13 mouse cellular contexts compared by ENCODE assay signal in the genomic region with DNA sequence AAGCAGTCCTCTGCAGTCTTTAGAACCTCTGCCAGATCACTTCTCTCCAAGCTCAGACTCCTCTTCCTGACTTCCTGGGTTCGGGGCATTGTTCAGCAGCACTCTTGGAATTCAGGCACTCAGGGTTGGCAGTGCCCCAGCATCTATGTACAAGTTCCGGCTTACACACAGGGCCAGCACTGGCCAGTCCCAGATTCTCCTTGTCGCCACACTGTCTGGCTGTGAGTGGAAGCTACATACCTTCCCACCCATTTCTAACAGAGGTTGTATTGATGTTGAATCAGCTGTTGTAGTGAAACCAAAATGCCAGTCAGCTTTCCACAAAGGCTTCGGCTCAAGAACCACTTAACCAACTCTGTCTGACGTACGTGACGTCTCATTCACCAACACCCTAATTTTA.
DNase-seq lines count a peak whose midpoint lies in the region; ATAC-seq lines count a peak whose summit lies in the region.
"Had no signal": no experiment of that assay in that cellular context is flagged by ENCODE, and none has a peak within 500 bp of the region (broad histone marks: within the 10 kb centered on the region; RNA-seq: fewer than 3 reads in every experiment).

No protein-coding gene starts in this region.

- no peak for ATAC-seq in limb, embryonic 11.5 days (ENCODE audit: insufficient number of reproducible peaks, low FRiP score, low TSS enrichment, low read depth)
- ATAC-seq: inflammation-experienced regulatory T-cells, adult 6 months had no signal

- DNase-seq in limb, embryonic 11.5 days (ENCODE audit: low spot score) = peak; percentile 15
- no peak for DNase-seq in limb, embryonic 10.5 days (ENCODE audit: low spot score)
- DNase-seq in heart, embryonic 10.5 days (ENCODE audit: low spot score) = peak; percentile 76
- peak; percentile 16 to 28 for DNase-seq in heart, postnatal 14 days
- peak; percentile 31 for DNase-seq in lung, postnatal 36 days
- DNase-seq in gastrocnemius, postnatal 10 days = no peak
- no peak for DNase-seq in yolk sac, embryonic 10.5 days (ENCODE audit: low spot score)
- DNase-seq: cerebellum, adult 2 months; layer of hippocampus, adult 9-11 months had no signal

- H3K27ac ChIP-seq in limb, embryonic 11.5 days (replicated peaks; ENCODE audit: low read depth, low read length) = no peak overlapping the region
- no peak overlapping the region for H3K27ac ChIP-seq in limb, embryonic 10.5 days
- H3K27ac ChIP-seq in heart, embryonic 10.5 days = peak overlapping the region; percentile 70
- H3K27ac ChIP-seq: kidney, postnatal 0 days; liver, embryonic 14.5 days; neural tube, embryonic 15.5 days had no signal

- no peak overlapping the region for H3K4me2 ChIP-seq in limb, embryonic 11.5 days (ENCODE audit: low read depth, severe bottlenecking)
- H3K4me2 ChIP-seq: neural tube, embryonic 15.5 days had no signal

- intact Hi-C loops in heart, postnatal 14 days (cut with DNase I) = no loop called here

- no peaks in the 10 kb centered on the region for H3K36me3 ChIP-seq in limb, embryonic 11.5 days (ENCODE audit: control insufficient read depth, insufficient read depth, low read length)
- no peaks in the 10 kb centered on the region for H3K36me3 ChIP-seq in limb, embryonic 10.5 days
- no peaks in the 10 kb centered on the region for H3K36me3 ChIP-seq in heart, embryonic 10.5 days
- H3K36me3 ChIP-seq: neural tube, embryonic 15.5 days had no signal

- no peaks in the 10 kb centered on the region for H3K4me1 ChIP-seq in limb, embryonic 11.5 days (ENCODE audit: control insufficient read depth, insufficient read depth, low read length)
- no peaks in the 10 kb centered on the region for H3K4me1 ChIP-seq in limb, embryonic 10.5 days
- peaks cover 3% of the 10 kb centered on the region; the same call in 1 of the 2 replicates for H3K4me1 ChIP-seq in heart, embryonic 10.5 days
- H3K4me1 ChIP-seq: neural tube, embryonic 15.5 days had no signal

- H3K9me3 ChIP-seq in limb, embryonic 11.5 days (ENCODE audit: control insufficient read depth, low read length) = no peaks in the 10 kb centered on the region
- H3K9me3 ChIP-seq in limb, embryonic 10.5 days (replicated peaks) = no peaks in the 10 kb centered on the region
- H3K9me3 ChIP-seq in heart, embryonic 10.5 days = no peaks in the 10 kb centered on the region
- H3K9me3 ChIP-seq: neural tube, embryonic 15.5 days had no signal

- no peaks in the 10 kb centered on the region for H3K27me3 ChIP-seq in limb, embryonic 11.5 days (ENCODE audit: control insufficient read depth, insufficient read depth, low read length)
- no peaks in the 10 kb centered on the region for H3K27me3 ChIP-seq in limb, embryonic 10.5 days (ENCODE audit: low read depth, poor library complexity, severe bottlenecking)
- H3K27me3 ChIP-seq in heart, embryonic 10.5 days (ENCODE audit: insufficient read depth, poor library complexity, severe bottlenecking) = peaks cover 4% of the 10 kb centered on the region; the same call in 1 of the 2 replicates
- H3K27me3 ChIP-seq: neural tube, embryonic 15.5 days had no signal

- 92% methylated on average over 7 of the region's 7 CpGs for WGBS in limb, embryonic 11.5 days
- WGBS in limb, embryonic 10.5 days = 90% methylated on average over 7 of the region's 7 CpGs
- 52% methylated on average over 7 of the region's 7 CpGs for WGBS in heart, embryonic 10.5 days

- H3K4me3 ChIP-seq in limb, embryonic 11.5 days (ENCODE audit: low read depth, low read length) = no peak overlapping the region
- H3K4me3 ChIP-seq in limb, embryonic 10.5 days = no peak overlapping the region
- H3K4me3 ChIP-seq in heart, embryonic 10.5 days = no peak overlapping the region
- H3K4me3 ChIP-seq: neural tube, embryonic 15.5 days had no signal

- H3K9ac ChIP-seq in limb, embryonic 11.5 days (ENCODE audit: low read length) = no peak overlapping the region
- H3K9ac ChIP-seq: liver, embryonic 14.5 days; neural tube, embryonic 15.5 days had no signal

Comparison
In these comparisons a context has a peak if more than half of its experiments do, and no peak if none do; other contexts are left out.
1. DNase-seq: peak in limb, embryonic 11.5 days (single experiment), heart, embryonic 10.5 days (single experiment), heart, postnatal 14 days (2 of 2) and lung, postnatal 36 days (single experiment); none in limb, embryonic 10.5 days (single experiment), gastrocnemius, postnatal 10 days (single experiment) and yolk sac, embryonic 10.5 days (single experiment).